Mouse (Mus musculus): Measurements from ENCODE around the gene Cyp3a59. TPM values are rescaled to one million over a fixed set of nuclear protein-coding genes. Genes with fewer than 3 reads are reported as not detected.
"Not testable (repeated sequence)": the region's sequence is repeated elsewhere in the genome, so short reads cannot be mapped to it uniquely, and the experiment has no call there.

Cyp3a59 gene
- not detected in 2 replicates for polyA plus RNA-seq (2015; fragmentation: Nextera tagmentation; extraction: Ambion mirVana)

DNA sequence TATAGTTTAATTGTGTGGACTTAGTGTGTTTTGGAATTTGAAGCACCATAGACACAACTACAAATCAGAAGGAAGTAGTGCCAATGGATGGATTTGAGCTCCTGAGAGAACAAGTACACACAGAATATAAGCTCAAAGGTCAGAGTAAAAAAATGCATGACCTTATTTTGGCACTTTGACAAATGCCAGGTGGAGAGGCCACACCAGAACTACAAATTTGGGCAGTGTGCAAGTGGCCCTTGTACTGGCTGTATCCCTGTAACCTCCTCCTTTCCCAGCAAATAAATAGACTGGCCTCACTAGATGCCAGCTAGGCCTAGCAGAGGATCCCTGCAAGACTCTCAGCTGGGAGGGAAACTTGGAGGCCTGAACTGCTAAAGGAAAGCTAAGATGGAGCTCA, at the start of gene Cyp3a59:
Cyp3a59 (plus strand) TSS at position 313 of the 400 bp plus-strand sequence.
- not testable (repeated sequence) for H3K9ac ChIP-seq; H3K27ac ChIP-seq; H3K4me1 ChIP-seq (replicated peaks); H3K9me3 ChIP-seq (replicated peaks); H3K36me3 ChIP-seq; H3K4me3 ChIP-seq; H3K4me2 ChIP-seq; H3K27me3 ChIP-seq; ATAC-seq (replicated peaks; ENCODE audit: insufficient number of reproducible peaks, insufficient read depth, low FRiP score, low read depth)

- no peak overlapping the region for H3K4me2 ChIP-seq
- no peak for ATAC-seq (replicated peaks; ENCODE audit: insufficient number of reproducible peaks, insufficient read depth, low FRiP score, low read depth)
- no peaks in the 10 kb centered on the region for H3K36me3 ChIP-seq
- H3K9me3 ChIP-seq (replicated peaks): peaks cover 11% of the 10 kb centered on the region; the same call in 1 of the 2 replicates
- no peaks in the 10 kb centered on the region for H3K4me1 ChIP-seq (replicated peaks)
- no peaks in the 10 kb centered on the region for H3K27me3 ChIP-seq
- H3K9ac ChIP-seq: no peak overlapping the region
- WGBS: 61% methylated on average over 1 of the region's 1 CpGs
- H3K27ac ChIP-seq: no peak overlapping the region
- no peak overlapping the region for H3K4me3 ChIP-seq
These were observed 9.0 kb upstream of the Cyp3a59 start for GRCm38 (mm10) chr5:146070099-146070498.

DNA sequence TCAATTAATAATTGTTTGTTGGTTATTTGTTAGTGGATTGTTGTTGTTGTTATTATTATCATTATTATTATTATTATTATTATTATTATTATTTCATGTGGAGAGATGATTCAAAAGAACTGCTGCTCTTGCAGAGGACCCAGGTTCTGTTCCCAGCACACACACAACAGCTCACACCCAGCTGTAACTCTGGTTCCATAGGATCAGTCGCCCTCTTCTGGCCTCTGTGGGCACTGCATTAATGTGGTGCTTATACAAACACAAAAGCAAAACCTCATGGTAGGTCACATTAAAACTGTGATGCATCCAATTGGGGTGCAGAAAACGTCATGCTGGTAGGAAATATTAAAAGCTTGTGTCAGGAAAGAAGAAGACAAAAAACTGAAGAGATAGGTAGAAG, 68.8 kb downstream of the Cyp3a59 start:
- 35% methylated on average over 2 of the region's 2 CpGs for WGBS
- Histone ChIP-seq H3K4me3 (no peak overlapping the region), H3K36me3 (no peaks in the 10 kb centered on the region), H3K4me2 (no peak overlapping the region), H3K9me3 (replicated peaks) (no peaks in the 10 kb centered on the region; the same call in 1 of the 2 replicates), H3K27me3 (no peaks in the 10 kb centered on the region), H3K9ac (no peak overlapping the region), H3K4me1 (replicated peaks) (no peaks in the 10 kb centered on the region), H3K27ac (no peak overlapping the region)
- no peak for ATAC-seq (replicated peaks; ENCODE audit: insufficient number of reproducible peaks, insufficient read depth, low FRiP score, low read depth)

DNA sequence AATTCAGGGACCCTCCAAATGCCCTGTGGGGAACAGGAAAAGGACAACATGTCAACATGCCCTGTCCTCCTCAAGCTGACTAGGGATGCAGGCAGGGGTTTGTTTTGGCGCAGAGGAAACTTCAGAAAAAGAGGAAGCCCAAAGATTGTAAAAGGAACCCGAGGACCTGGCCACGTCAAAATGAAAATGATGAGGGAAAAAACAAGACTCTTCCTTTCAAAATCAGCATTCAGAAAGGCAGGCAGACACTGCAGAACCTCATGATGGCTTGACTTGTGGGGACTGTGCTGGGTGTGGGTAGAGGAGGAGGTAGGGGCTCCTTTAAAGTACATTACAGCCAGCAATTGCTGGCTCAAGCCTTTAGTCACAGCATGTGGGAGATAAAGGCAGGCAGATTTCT, 71.4 kb downstream of the Cyp3a59 start:
- WGBS: 56% methylated on average over 3 of the region's 3 CpGs
- Histone ChIP-seq H3K4me1 (replicated peaks) (no peaks in the 10 kb centered on the region), H3K27me3 (no peaks in the 10 kb centered on the region), H3K4me2 (no peak overlapping the region), H3K9me3 (replicated peaks) (no peaks in the 10 kb centered on the region; the same call in 1 of the 2 replicates), H3K4me3 (no peak overlapping the region), H3K36me3 (no peaks in the 10 kb centered on the region), H3K9ac (no peak overlapping the region), H3K27ac (no peak overlapping the region)
- no peak for ATAC-seq (replicated peaks; ENCODE audit: insufficient number of reproducible peaks, insufficient read depth, low FRiP score, low read depth)

DNA sequence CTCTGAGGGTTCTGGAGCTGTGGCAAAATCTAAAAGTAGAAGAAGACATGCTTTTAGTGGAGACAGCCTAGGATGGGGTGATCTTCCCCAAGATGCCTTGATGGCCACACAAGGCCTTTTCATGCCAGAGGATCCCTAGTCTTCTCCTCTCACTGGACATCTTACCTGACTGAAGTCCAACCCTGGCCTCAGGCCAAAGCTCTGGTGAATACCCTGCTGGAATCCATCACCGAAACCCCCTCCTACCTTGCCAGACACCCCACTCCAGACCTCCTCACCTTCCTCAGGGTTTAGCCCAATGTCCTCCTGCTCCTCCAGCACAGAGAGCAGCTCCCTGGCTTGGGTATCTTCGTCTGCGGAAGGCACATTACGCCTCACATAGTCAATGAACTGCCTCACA, 79.3 kb downstream of the Cyp3a59 start:
- not testable (repeated sequence) for H3K36me3 ChIP-seq; H3K4me1 ChIP-seq (replicated peaks); H3K9ac ChIP-seq; H3K4me3 ChIP-seq; H3K27ac ChIP-seq; H3K27me3 ChIP-seq; H3K4me2 ChIP-seq; H3K9me3 ChIP-seq (replicated peaks); ATAC-seq (replicated peaks; ENCODE audit: insufficient number of reproducible peaks, insufficient read depth, low FRiP score, low read depth)
- 86% methylated on average over 4 of the region's 4 CpGs for WGBS

- H3K4me3 ChIP-seq; H3K9ac ChIP-seq; H3K27me3 ChIP-seq; ATAC-seq (replicated peaks; ENCODE audit: insufficient number of reproducible peaks, insufficient read depth, low FRiP score, low read depth); H3K4me2 ChIP-seq; H3K4me1 ChIP-seq (replicated peaks); H3K9me3 ChIP-seq (replicated peaks); H3K36me3 ChIP-seq; H3K27ac ChIP-seq: not testable (repeated sequence)
- 89% methylated on average over 3 of the region's 3 CpGs for WGBS
These were observed 81.4 kb downstream of the Cyp3a59 start, which contains the start of gene Gm5565 for GRCm38 (mm10) chr5:146160439-146160838. Gm5565 (minus strand) TSS chr5:146160539.

Other genes starting within 250 kb of the Cyp3a59 start
- gene Cyp3a11, start 199.3 kb upstream of the Cyp3a59 start, polyA plus RNA-seq (2015; fragmentation: Nextera tagmentation; extraction: Ambion mirVana): 0.23 TPM in 1 of 2 replicates, not detected in the other
- not detected in 2 replicates for gene Cyp3a25, start 69.6 kb upstream of the Cyp3a59 start, polyA plus RNA-seq (2015; fragmentation: Nextera tagmentation; extraction: Ambion mirVana)
- not detected in 2 replicates for gene Gm5565, start 81.3 kb downstream of the Cyp3a59 start, polyA plus RNA-seq (2015; fragmentation: Nextera tagmentation; extraction: Ambion mirVana)
- gene Gm6309, start 91.5 kb downstream of the Cyp3a59 start, polyA plus RNA-seq (2015; fragmentation: Nextera tagmentation; extraction: Ambion mirVana): not detected in 2 replicates
- not detected in 2 replicates for gene 1700001J03Rik, start 106.0 kb downstream of the Cyp3a59 start, polyA plus RNA-seq (2015; fragmentation: Nextera tagmentation; extraction: Ambion mirVana)
- gene Rnf6, start 142.3 kb downstream of the Cyp3a59 start, polyA plus RNA-seq (2015; fragmentation: Nextera tagmentation; extraction: Ambion mirVana): 46.0 and 47.0 TPM in 2 replicates
- gene Cdk8, start 152.0 kb downstream of the Cyp3a59 start, polyA plus RNA-seq (2015; fragmentation: Nextera tagmentation; extraction: Ambion mirVana): 9.1 and 10.5 TPM in 2 replicates